Mouse (Mus musculus) midbrain, embryonic 11.5 days (tissue): ENCODE measurements around the gene Ank. TPM values are rescaled to one million over a fixed set of nuclear protein-coding genes. Genes with fewer than 3 reads are reported as not detected.
A peak's percentile ranks its signal among the peaks of the same experiment; 100 is the strongest.

Experiments
- ATAC-seq: fragments of 200-750 bp; cut with Nextera tagmentation; 2 replicates; pipeline ENCODE4 v1.8.0; 2017; ENCODE audit warnings: moderate TSS enrichment, moderate library complexity; ENCODE audit not compliant: low FRiP score
- DNase-seq: peaks from one replicate; pipeline ENCODE4 v3.0.0; 2015; ENCODE audit warnings: low spot score; ENCODE audit errors: missing footprints
- H3K27ac ChIP-seq: fragments of 300-500 bp; sonication (generic); 2 replicates; pipeline ENCODE4 v1.5.1; 2014; ENCODE audit warnings: low read depth, low read length
- H3K27me3 ChIP-seq: fragments of 300-500 bp; sonication (generic); 2 replicates; pipeline ENCODE4 v1.6.1; 2014; ENCODE audit warnings: mild to moderate bottlenecking, low read length, moderate library complexity, mixed read lengths; ENCODE audit not compliant: control insufficient read depth, insufficient read depth
- H3K36me3 ChIP-seq: fragments of 300-500 bp; sonication (generic); 2 replicates; pipeline ENCODE4 v1.6.1; 2014; ENCODE audit warnings: mild to moderate bottlenecking, low read length, moderate library complexity, mixed read lengths; ENCODE audit not compliant: control insufficient read depth, insufficient read depth
- H3K4me1 ChIP-seq: fragments of 300-500 bp; sonication (generic); 2 replicates; pipeline ENCODE4 v1.6.1; 2014; ENCODE audit warnings: low read length; ENCODE audit not compliant: control insufficient read depth, insufficient read depth
- H3K4me2 ChIP-seq: fragments of 300-500 bp; sonication (generic); 2 replicates; pipeline ENCODE4 v1.6.1; 2014; ENCODE audit warnings: mild to moderate bottlenecking, moderate library complexity
- H3K4me3 ChIP-seq: fragments of 300-500 bp; sonication (generic); 2 replicates; pipeline ENCODE4 v1.5.1; 2014; ENCODE audit warnings: low read depth, low read length
- H3K9ac ChIP-seq: fragments of 300-500 bp; sonication (generic); 2 replicates; pipeline ENCODE4 v1.6.1; 2014; ENCODE audit warnings: low read length
- H3K9me3 ChIP-seq: fragments of 300-500 bp; sonication (generic); 2 replicates; pipeline ENCODE4 v1.6.1; 2016; ENCODE audit warnings: low read length; ENCODE audit not compliant: control insufficient read depth
- WGBS: fragments of 180-500 bp; shearing (Covaris S2); extraction: QIAGEN DNeasy Blood & Tissue Kit; methylation state at CpG from one replicate; pipeline ENCODE4 v1.1.7; 2014; 5-methylcytosine and 5-hydroxymethylcytosine counted together
- polyA plus RNA-seq: library from polyadenylated mRNA; unstranded; fragments of >200 nt; fragmentation: Nextera tagmentation; extraction: Ambion mirVana; gene quantifications from 2 replicates; pipeline ENCODE4 v1.2.1, GENCODE M21; 2014

Ank gene
- 8.2 and 8.6 TPM in 2 replicates for polyA plus RNA-seq

DNA sequence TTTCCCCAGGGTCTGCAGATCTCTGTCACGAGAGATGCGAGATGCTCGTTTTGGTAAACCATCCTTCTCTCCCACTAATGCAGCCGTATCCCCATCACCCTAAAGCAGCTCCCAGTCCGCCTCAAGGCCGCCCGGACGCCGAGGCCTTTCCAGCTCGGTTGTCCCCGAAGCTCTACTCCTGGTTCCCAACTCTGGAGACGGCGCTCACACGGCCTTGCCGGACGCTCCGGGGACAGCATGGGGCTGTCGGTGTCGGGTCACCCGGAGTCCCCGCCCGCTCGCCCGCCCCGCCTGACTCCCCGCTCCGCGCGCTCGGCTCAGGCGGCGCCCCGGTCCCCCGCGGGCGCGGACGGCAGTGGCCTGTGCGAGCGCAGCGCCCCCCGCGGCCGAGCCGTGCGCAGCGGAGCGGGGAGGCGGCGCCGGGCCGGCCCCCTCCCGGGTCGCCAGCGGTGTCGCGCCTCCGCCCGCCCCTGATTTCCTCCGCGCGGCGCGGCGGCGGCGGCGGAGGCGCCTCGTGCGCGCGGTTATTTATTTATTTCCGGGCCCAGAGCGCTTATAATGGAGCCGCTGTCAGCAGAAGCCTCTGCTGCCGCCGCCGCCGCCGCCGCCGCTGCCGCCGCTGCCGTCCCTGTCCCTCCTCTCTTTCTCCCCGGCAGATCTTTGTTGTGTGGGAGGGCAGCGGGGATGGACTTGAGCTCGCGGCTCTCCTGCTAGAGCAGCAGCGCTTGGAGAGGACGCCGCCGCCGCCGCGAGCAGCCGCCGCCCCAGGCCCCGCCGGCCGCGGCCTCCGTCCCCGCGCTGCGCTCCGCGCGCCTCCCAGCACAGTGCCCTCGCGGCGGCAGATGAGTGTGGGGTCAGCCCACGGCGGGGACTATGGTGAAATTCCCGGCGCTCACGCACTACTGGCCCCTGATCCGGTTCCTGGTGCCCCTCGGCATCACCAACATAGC lies at the start of gene Ank:
Ank (plus strand) TSS at position 547 of the 950 bp plus-strand sequence.
- peak; percentile 92 for ATAC-seq

GRCm38 (mm10) chr15:27418566-27419331 lies 47.7 kb upstream of the Ank start:
- no peaks in the 10 kb centered on the region for H3K36me3 ChIP-seq
- ATAC-seq: no peak
- WGBS: 94% methylated on average over 3 of the region's 3 CpGs
- H3K27ac ChIP-seq: no peak overlapping the region
- H3K9ac ChIP-seq: no peak overlapping the region
- no peak overlapping the region for H3K4me3 ChIP-seq
- DNase-seq: no peak
- no peaks in the 10 kb centered on the region for H3K27me3 ChIP-seq
- no peak overlapping the region for H3K4me2 ChIP-seq
- no peaks in the 10 kb centered on the region for H3K9me3 ChIP-seq
- no peaks in the 10 kb centered on the region for H3K4me1 ChIP-seq

More for the DNA sequence above, at the start of gene Ank:
- peak within 1 kb of the TSS; percentile 85 for H3K4me2 ChIP-seq
- peaks cover 4% of the 10 kb centered on the region; the same call in 1 of the 2 replicates for H3K4me1 ChIP-seq
- H3K27ac ChIP-seq: peak within 1 kb of the TSS; percentile 75
- DNase-seq: peak; percentile 97
- no peaks in the 10 kb centered on the region for H3K36me3 ChIP-seq
- H3K4me3 ChIP-seq: peak within 1 kb of the TSS; percentile 71
- WGBS: under 1% methylated on average over 111 of the region's 120 CpGs
- H3K9me3 ChIP-seq: no peaks in the 10 kb centered on the region
- H3K27me3 ChIP-seq: peaks cover 6% of the 10 kb centered on the region
- peak within 1 kb of the TSS; percentile 90 for H3K9ac ChIP-seq

- Histone ChIP-seq H3K4me3 (no peak overlapping the region), H3K9ac (no peak overlapping the region), H3K4me2 (no peak overlapping the region), H3K4me1 (no peaks in the 10 kb centered on the region), H3K27ac (no peak overlapping the region), H3K36me3 (no peaks in the 10 kb centered on the region), H3K27me3 (no peaks in the 10 kb centered on the region), H3K9me3 (no peaks in the 10 kb centered on the region; the same call in 1 of the 2 replicates)
- 83% methylated on average over 6 of the region's 6 CpGs for WGBS
- DNase-seq (no peak), ATAC-seq (no peak)
These were observed 44.9 kb upstream of the Ank start for GRCm38 (mm10) chr15:27421531-27421930.

DNA sequence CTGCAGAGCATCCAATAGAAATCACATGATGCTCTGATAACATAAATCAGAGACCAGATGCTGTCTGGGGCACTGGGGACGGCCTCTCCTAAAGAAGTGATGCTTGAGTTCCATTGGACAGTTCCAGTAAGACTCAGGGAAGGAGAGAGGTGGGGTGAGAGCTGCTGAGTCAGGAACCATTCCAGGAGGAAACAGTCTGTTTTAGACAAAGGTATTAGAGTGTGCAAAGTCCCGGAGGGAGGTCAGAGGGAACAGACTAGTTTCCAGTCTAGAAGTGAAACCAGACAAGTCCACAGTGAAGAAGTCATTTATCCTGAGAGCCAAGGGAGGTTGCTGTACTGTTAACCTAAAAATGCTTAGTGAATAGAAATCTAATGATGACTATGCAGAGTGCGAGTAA lies 38.9 kb upstream of the Ank start:
- Histone ChIP-seq H3K4me3 (no peak overlapping the region), H3K36me3 (no peaks in the 10 kb centered on the region), H3K27ac (no peak overlapping the region), H3K4me1 (no peaks in the 10 kb centered on the region), H3K27me3 (no peaks in the 10 kb centered on the region), H3K9ac (no peak overlapping the region), H3K9me3 (no peaks in the 10 kb centered on the region; the same call in 1 of the 2 replicates), H3K4me2 (no peak overlapping the region)
- ATAC-seq (no peak), DNase-seq (no peak)
- 85% methylated on average over 3 of the region's 3 CpGs for WGBS

DNA sequence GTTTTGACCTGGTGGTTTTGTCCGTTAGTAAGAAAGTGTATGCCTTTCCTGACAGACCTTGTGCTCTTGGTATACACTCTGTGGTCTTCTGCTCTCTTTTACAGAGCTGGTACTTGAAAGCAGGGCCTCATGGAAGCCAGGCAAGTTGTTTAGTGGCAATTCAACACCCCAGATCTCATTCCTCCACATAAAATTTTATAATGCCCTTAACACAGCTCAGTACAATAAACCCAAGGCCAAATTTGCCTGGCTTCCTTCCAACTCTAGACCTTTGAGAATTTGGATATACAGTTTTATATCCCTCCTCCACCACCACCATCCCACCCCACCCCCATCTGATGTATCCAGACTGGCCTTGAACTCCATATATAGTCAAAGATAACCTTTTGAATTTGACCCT lies 36.2 kb upstream of the Ank start:
- ATAC-seq (no peak), DNase-seq (no peak)
- 93% methylated on average over 1 of the region's 1 CpGs for WGBS
- no peak overlapping the region for H3K9ac ChIP-seq
- H3K36me3 ChIP-seq: no peaks in the 10 kb centered on the region
- H3K4me2 ChIP-seq: no peak overlapping the region
- no peak overlapping the region for H3K4me3 ChIP-seq
- no peaks in the 10 kb centered on the region for H3K27me3 ChIP-seq
- no peak overlapping the region for H3K27ac ChIP-seq
- no peaks in the 10 kb centered on the region; the same call in 1 of the 2 replicates for H3K9me3 ChIP-seq
- no peaks in the 10 kb centered on the region for H3K4me1 ChIP-seq

- H3K36me3 ChIP-seq: no peaks in the 10 kb centered on the region
- H3K4me1 ChIP-seq: no peaks in the 10 kb centered on the region
- WGBS: 93% methylated on average over 3 of the region's 4 CpGs
- ATAC-seq (no peak), DNase-seq (no peak)
- H3K9me3 ChIP-seq: no peaks in the 10 kb centered on the region
- H3K4me3 ChIP-seq: no peak overlapping the region
- no peak overlapping the region for H3K4me2 ChIP-seq
- H3K27ac ChIP-seq: no peak overlapping the region
- no peaks in the 10 kb centered on the region for H3K27me3 ChIP-seq
- no peak overlapping the region for H3K9ac ChIP-seq
These were observed 33.4 kb upstream of the Ank start for GRCm38 (mm10) chr15:27432851-27433615.

DNA sequence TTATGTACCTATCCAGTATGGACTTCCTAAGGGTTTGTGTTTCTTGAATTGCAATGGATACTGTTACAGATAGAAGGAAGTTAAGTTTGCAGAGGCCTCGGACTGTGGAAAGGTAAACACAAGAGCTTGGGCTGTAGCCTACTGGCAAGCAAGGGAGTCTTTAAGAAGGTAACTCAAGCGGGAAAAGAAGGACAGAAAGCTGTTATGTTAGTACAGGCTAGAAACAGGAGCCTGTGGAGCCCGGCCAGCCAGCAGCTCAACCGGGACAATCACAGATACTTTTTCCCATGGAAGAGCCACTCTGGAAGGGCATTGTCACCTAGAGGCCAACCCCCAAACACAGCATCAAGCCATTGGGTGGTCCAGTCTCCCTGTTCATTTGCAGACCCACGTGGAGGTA lies 31.1 kb upstream of the Ank start:
- Histone ChIP-seq H3K4me1 (no peaks in the 10 kb centered on the region), H3K27me3 (no peaks in the 10 kb centered on the region), H3K27ac (no peak overlapping the region), H3K4me2 (no peak overlapping the region), H3K9ac (no peak overlapping the region), H3K9me3 (no peaks in the 10 kb centered on the region), H3K36me3 (no peaks in the 10 kb centered on the region), H3K4me3 (no peak overlapping the region)
- no peak for DNase-seq
- 88% methylated on average over 5 of the region's 5 CpGs for WGBS
- ATAC-seq: no peak

DNA sequence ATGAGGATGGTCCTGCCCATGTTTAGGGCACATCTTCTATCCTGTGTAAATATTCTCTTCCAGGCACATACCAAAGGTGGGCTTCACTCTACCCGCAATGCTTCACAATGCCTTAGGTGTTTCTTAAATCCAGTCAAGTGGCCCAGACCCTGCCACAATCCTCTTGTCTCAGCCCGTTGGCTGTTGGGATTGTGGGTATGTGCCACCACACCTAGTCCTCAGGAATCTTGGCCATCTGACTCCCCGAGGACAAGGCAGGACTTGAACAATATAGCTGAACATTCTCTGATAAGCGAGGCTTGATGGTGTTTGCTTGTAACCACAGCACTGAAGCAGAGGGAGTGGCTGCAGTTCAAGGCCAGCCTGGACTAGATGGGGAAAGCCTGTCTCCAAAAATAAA lies 30.3 kb upstream of the Ank start:
- DNase-seq (no peak), ATAC-seq (no peak)
- 82% methylated on average over 4 of the region's 4 CpGs for WGBS
- H3K9ac ChIP-seq: no peak overlapping the region
- H3K27me3 ChIP-seq: no peaks in the 10 kb centered on the region
- no peaks in the 10 kb centered on the region for H3K36me3 ChIP-seq
- H3K27ac ChIP-seq: no peak overlapping the region
- H3K9me3 ChIP-seq: no peaks in the 10 kb centered on the region
- H3K4me3 ChIP-seq: no peak overlapping the region
- H3K4me1 ChIP-seq: no peaks in the 10 kb centered on the region
- no peak overlapping the region for H3K4me2 ChIP-seq
